Mouse (Mus musculus): Measurements from ENCODE around the gene Cpn2.

- TF ChIP-seq CTCF (IDR thresholded peaks at IDR 0.05): no peak
- no peak for TF ChIP-seq POLR2A (IDR thresholded peaks at IDR 0.05; ENCODE audit: insufficient read depth, low read depth, low read length)
These were observed 1.7 kb downstream of the Cpn2 start for GRCm38 (mm10) chr16:30265611-30266010.
